Mouse (Mus musculus) forelimb bud, embryonic 11.5 days (tissue): ENCODE measurements around the gene Slc26a5.

ENCODE experiments used
- DNase-seq: peaks from one replicate; pipeline ENCODE4 v3.0.0-alpha.2; 2012; ENCODE audit warnings: low read depth, low spot score

Gene Slc26a5

GRCm38 (mm10) chr5:21865346-21866107 lies at the start of gene Slc26a5:
Gene Slc26a5, minus strand, starts transcription at chr5:21865604.
- peak; percentile 48 for DNase-seq

DNA sequence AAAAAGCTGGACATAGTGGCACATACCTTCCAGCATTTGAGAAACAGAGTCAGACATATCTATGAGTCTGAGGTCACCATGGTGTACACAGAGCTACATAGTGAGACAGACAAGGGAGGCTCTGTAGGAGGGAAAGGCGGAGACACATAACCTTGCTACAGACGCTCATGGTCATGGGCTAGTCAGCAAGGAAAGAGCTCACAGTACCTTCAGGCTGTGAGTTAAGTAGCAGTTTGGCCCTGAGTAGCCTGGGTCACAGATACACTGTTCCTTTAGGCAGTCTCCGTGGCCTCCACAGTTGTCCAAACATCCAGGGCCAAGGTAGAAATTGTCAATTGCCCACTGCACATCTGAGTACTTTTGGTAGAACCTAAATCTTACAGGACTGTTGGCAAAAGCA lies 49.4 kb upstream of the Slc26a5 start:
- no peak for DNase-seq

- no peak for DNase-seq
These were observed 47.6 kb upstream of the Slc26a5 start for GRCm38 (mm10) chr5:21912835-21913530.

DNA sequence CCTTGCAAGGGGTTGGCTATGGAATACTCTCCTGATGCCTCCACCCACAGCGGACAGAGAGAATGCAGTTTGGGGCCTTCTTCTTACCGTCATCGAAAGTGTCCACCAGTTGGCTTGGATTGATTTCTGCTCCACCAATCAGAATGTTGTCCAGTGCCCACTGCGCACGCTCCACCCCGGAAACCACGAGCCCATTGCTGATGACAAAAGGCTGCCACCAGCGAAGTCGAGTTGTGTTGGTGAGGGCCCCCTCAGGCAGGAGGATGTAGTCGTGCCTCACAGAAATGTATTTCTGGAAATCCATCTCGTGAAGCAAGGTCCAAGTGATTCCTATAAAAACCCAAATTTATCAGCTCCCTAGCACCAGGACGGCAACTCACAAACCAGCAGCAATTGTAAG lies 45.3 kb upstream of the Slc26a5 start:
- no peak for DNase-seq

GRCm38 (mm10) chr5:21909713-21910112 lies 44.3 kb upstream of the Slc26a5 start:
- no peak for DNase-seq

- no peak for DNase-seq
These were observed 36.0 kb upstream of the Slc26a5 start for GRCm38 (mm10) chr5:21901411-21901810.

- DNase-seq = no peak
These were observed 35.5 kb upstream of the Slc26a5 start for GRCm38 (mm10) chr5:21900891-21901290.

GRCm38 (mm10) chr5:21898875-21899274 lies 33.5 kb upstream of the Slc26a5 start:
- no peak for DNase-seq

- no peak for DNase-seq
These were observed 31.2 kb upstream of the Slc26a5 start for GRCm38 (mm10) chr5:21896586-21896985.

DNA sequence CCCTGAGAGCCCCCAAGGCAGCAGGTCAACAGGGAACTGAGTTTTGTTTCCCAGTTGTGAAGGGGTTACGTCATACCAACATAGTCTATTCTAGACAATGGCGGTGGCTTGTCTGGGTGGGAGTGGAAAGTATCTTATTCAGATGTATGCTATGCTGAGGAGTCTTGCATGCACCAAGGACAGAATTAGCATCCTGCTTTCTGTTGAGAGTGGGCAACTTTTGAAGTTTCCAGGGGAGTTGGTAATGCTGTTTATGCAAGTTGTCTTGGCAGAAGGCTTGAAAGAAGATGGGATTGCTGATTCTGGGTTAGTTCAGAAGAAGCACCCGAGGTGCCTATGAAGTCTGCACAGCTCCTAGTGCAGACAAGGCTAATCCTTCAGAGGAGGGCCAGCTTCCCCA lies 28.8 kb upstream of the Slc26a5 start:
- no peak for DNase-seq

DNA sequence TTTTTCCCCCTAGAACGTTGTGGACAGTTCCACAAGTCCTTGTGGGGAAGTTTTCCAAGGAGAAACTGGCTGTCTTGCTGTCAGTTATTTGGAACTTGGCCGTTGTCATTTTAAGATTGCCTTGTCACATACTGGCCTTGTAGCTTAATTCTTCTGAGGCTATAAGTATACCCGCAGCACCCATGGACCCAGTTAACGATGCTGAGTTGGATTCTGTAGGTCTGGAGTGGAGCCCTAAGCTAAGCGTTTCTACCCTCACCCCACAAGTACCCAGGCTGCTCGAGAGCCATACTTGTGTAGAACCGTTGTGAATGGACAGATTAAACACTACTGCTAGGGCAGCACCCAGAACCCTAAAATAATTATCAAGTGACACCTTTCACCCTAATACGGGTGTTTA lies 1.3 kb upstream of the Slc26a5 start:
- DNase-seq = no peak

DNA sequence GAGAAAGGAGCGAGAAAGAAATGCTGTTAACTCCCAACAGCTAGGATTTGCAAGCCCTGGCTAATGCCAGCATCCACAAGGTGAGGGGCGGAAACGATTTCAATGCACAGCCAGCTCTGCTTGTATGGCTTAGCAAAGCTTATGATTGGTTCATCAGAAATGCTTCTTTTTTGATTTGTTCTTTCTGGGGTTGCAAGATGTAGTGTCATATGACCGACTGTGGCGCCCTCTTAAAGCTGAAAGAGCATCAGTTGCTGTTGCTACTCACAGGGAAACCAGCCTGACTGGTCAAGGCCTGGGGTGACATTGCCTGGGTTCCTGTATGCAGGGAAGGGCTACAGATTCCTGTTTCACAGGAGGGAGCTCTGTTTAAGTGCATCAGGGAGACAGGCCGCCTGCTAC lies 908 bp upstream of the Slc26a5 start:
- DNase-seq = peak; percentile 34

GRCm38 (mm10) chr5:21858653-21859052 lies 6.8 kb downstream of the Slc26a5 start:
- no peak for DNase-seq

- DNase-seq = no peak
These were observed 13.6 kb downstream of the Slc26a5 start for GRCm38 (mm10) chr5:21851679-21852340.

DNA sequence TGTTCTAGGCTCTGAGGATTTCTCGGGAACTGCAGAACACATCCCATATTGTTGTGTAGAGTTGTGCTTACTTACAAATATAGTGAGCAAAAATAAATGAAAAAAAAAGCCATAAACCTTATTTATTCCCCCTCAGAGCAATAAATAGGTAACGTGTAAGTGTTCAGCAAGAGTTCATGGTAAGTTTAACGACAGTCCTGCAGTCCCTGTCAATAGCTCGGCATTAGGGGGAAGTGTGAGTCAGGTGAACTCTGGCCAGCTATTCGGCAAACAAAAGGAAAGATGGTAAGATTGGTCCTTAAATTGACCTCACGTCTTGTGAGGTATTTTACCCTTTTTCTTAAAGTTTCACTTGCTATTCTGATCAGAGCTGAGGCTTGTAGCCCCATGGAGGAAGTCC lies 18.0 kb downstream of the Slc26a5 start:
- DNase-seq = no peak

- DNase-seq = no peak
These were observed 18.7 kb downstream of the Slc26a5 start for GRCm38 (mm10) chr5:21846616-21847290.

- no peak for DNase-seq
These were observed 20.7 kb downstream of the Slc26a5 start for GRCm38 (mm10) chr5:21844676-21845075.

GRCm38 (mm10) chr5:21831761-21832160 lies 33.6 kb downstream of the Slc26a5 start:
- no peak for DNase-seq

- DNase-seq = no peak
These were observed 36.5 kb downstream of the Slc26a5 start for GRCm38 (mm10) chr5:21828855-21829254.

- DNase-seq = no peak
These were observed 37.8 kb downstream of the Slc26a5 start for GRCm38 (mm10) chr5:21827643-21828042.

DNA sequence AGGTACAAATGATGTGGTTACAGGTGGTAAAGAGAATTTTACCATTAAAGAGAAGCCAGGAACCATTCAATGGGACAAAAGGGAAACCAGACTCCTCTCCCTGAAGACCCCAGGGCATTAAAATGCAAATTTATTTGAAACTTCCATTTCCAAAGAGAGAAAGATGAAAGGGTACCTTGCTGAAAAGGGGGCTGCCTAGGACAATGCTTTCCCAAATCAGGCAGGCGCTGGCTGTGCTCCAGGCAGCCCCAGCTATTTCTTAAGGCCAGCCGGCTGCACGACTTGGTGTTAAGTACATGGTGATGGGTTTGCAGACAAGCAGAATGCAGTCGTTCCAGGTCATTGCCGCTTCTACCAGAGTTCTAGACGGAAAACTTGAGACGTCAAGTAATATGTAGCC lies 39.0 kb downstream of the Slc26a5 start:
- DNase-seq = no peak

- peak; percentile 52 for DNase-seq
These were observed 51.4 kb downstream of the Slc26a5 start for GRCm38 (mm10) chr5:21813994-21814393.
